Mouse (Mus musculus) kidney, adult 8-10 months (tissue): Measurements from ENCODE around the gene Anp32e.
"Not testable (repeated sequence)": the region's sequence is repeated elsewhere in the genome, so short reads cannot be mapped to it uniquely, and the experiment has no call there.

Source experiments
- DNase-seq, 2 experiments: peaks; one replicate each; pipeline ENCODE4 v3.0.0; 2022

Gene Anp32e

GRCm38 (mm10) chr3:95977587-95977986 lies 48.5 kb downstream of the Anp32e start:
- not testable (repeated sequence) for DNase-seq

- no peak for DNase-seq
Measured at GRCm38 (mm10) chr3:95978265-95978664, 49.2 kb downstream of the Anp32e start.

- DNase-seq = no peak
Measured at GRCm38 (mm10) chr3:95980276-95980970, 51.4 kb downstream of the Anp32e start.

- DNase-seq = no peak
Measured at GRCm38 (mm10) chr3:95982129-95982528, 53.1 kb downstream of the Anp32e start.

GRCm38 (mm10) chr3:95985209-95986000 lies 56.4 kb downstream of the Anp32e start:
- peak; percentile 33 to 59 for DNase-seq

- no peak for DNase-seq
Measured at GRCm38 (mm10) chr3:95986001-95986622, 57.1 kb downstream of the Anp32e start.

GRCm38 (mm10) chr3:95986984-95987383 lies 57.9 kb downstream of the Anp32e start:
- no peak for DNase-seq

GRCm38 (mm10) chr3:95987386-95988110 lies 58.5 kb downstream of the Anp32e start:
- DNase-seq = no peak

GRCm38 (mm10) chr3:95988138-95988537 lies 59.1 kb downstream of the Anp32e start:
- DNase-seq = no peak

GRCm38 (mm10) chr3:95988969-95989368 lies 59.9 kb downstream of the Anp32e start:
- peak in 1 of 2 experiments; percentile 47 for DNase-seq

GRCm38 (mm10) chr3:95990413-95990941 lies 61.4 kb downstream of the Anp32e start:
- DNase-seq = no peak

GRCm38 (mm10) chr3:95992990-95993603 lies 64.1 kb downstream of the Anp32e start:
- DNase-seq = no peak

- peak; percentile 47 to 61 for DNase-seq
Measured at GRCm38 (mm10) chr3:95993881-95994280, 64.8 kb downstream of the Anp32e start.

GRCm38 (mm10) chr3:95994381-95994846 lies 65.4 kb downstream of the Anp32e start:
- no peak for DNase-seq

GRCm38 (mm10) chr3:95994975-95995801 lies 66.1 kb downstream of the Anp32e start:
- no peak for DNase-seq

- DNase-seq = peak in 1 of 2 experiments; percentile 42
Measured at GRCm38 (mm10) chr3:95995802-95996428, 66.9 kb downstream of the Anp32e start, which contains the start of gene Plekho1. Plekho1 (minus strand) TSS chr3:95996001.

GRCm38 (mm10) chr3:95996451-95997073 lies 67.5 kb downstream of the Anp32e start:
- no peak for DNase-seq
